Mouse (Mus musculus) left cerebral cortex, adult 8-10 months (tissue): ENCODE measurements around the gene Oxa1l. TPM values are rescaled to one million over a fixed set of nuclear protein-coding genes. Genes with fewer than 3 reads are reported as not detected.
"Not testable (repeated sequence)": the region's sequence is repeated elsewhere in the genome, so short reads cannot be mapped to it uniquely, and the experiment has no call there.

ENCODE experiments used
- DNase-seq, 2 experiments: peaks; one replicate each; pipeline ENCODE4 v3.0.0; 2022; ENCODE audit warnings: low spot score in 2 of 2
- total RNA-seq, 4 experiments: library from RNA; stranded (reverse); gene quantifications; 2 replicates each; pipeline ENCODE4 v1.2.4; 2022

Gene Oxa1l
- 10 to 100 TPM; 51.0 to 56.7 (median 55.1) TPM for total RNA-seq

GRCm38 (mm10) chr14:54360577-54361340 lies at the start of gene Oxa1l:
TSS of gene Oxa1l (plus strand) at chr14:54360834.
- DNase-seq, result peak; percentile 89 to 94

- no peak for DNase-seq
Observed at GRCm38 (mm10) chr14:54311763-54312162, 48.9 kb upstream of the Oxa1l start.

- DNase-seq, result no peak
Observed at GRCm38 (mm10) chr14:54321556-54322376, 38.9 kb upstream of the Oxa1l start.

GRCm38 (mm10) chr14:54324486-54324885 lies 36.1 kb upstream of the Oxa1l start:
- DNase-seq, result no peak

- no peak for DNase-seq
Observed at GRCm38 (mm10) chr14:54328548-54328947, 32.1 kb upstream of the Oxa1l start.

- DNase-seq, result no peak
Observed at GRCm38 (mm10) chr14:54329201-54329600, 31.4 kb upstream of the Oxa1l start.

- no peak for DNase-seq
Observed at GRCm38 (mm10) chr14:54331178-54331577, 29.5 kb upstream of the Oxa1l start.

GRCm38 (mm10) chr14:54332176-54333074 lies 28.2 kb upstream of the Oxa1l start:
- no peak for DNase-seq

- DNase-seq, result no peak
Observed at GRCm38 (mm10) chr14:54333452-54334189, 27.0 kb upstream of the Oxa1l start.

- DNase-seq, result no peak
Observed at GRCm38 (mm10) chr14:54340836-54341235, 19.8 kb upstream of the Oxa1l start.

GRCm38 (mm10) chr14:54341807-54342206 lies 18.8 kb upstream of the Oxa1l start:
- not testable (repeated sequence) for DNase-seq

- DNase-seq, result not testable (repeated sequence)
Observed at GRCm38 (mm10) chr14:54350773-54351541, 9.7 kb upstream of the Oxa1l start.

GRCm38 (mm10) chr14:54352314-54352713 lies 8.3 kb upstream of the Oxa1l start:
- DNase-seq, result no peak

- DNase-seq, result no peak
Observed at GRCm38 (mm10) chr14:54354406-54354805, 6.2 kb upstream of the Oxa1l start.

GRCm38 (mm10) chr14:54363156-54363555 lies 2.5 kb downstream of the Oxa1l start:
- DNase-seq, result no peak

GRCm38 (mm10) chr14:54365026-54365645 lies 4.5 kb downstream of the Oxa1l start:
- DNase-seq, result no peak

GRCm38 (mm10) chr14:54366581-54366980 lies 5.9 kb downstream of the Oxa1l start:
- no peak for DNase-seq

- DNase-seq, result no peak
Observed at GRCm38 (mm10) chr14:54367429-54368060, 6.9 kb downstream of the Oxa1l start.

- DNase-seq, result no peak
Observed at GRCm38 (mm10) chr14:54369372-54369771, 8.7 kb downstream of the Oxa1l start.
